Mouse (Mus musculus): ENCODE measurements around the gene Gm48552.

Gm48552 gene

GRCm38 (mm10) chr10:81387716-81388115 lies 1.1 kb upstream of the Gm48552 start:
- no peak for DNase-seq (ENCODE audit: inconsistent ontology term)

GRCm38 (mm10) chr10:81389373-81389772 lies 568 bp downstream of the Gm48552 start:
- peak; percentile 56 for DNase-seq (ENCODE audit: inconsistent ontology term)

- peak; percentile 78 for DNase-seq (ENCODE audit: inconsistent ontology term)
Observed at GRCm38 (mm10) chr10:81389801-81390677, 1.2 kb downstream of the Gm48552 start.

GRCm38 (mm10) chr10:81390678-81390965 lies 1.8 kb downstream of the Gm48552 start:
- no peak for DNase-seq (ENCODE audit: inconsistent ontology term)

- DNase-seq (ENCODE audit: inconsistent ontology term) = no peak
Observed at GRCm38 (mm10) chr10:81392270-81392669, 3.5 kb downstream of the Gm48552 start.

- DNase-seq (ENCODE audit: inconsistent ontology term) = no peak
Observed at GRCm38 (mm10) chr10:81392781-81393185, 4.0 kb downstream of the Gm48552 start, which contains the start of gene Smim24. TSS of gene Smim24 (plus strand) at chr10:81393051.

GRCm38 (mm10) chr10:81393456-81394063 lies 4.8 kb downstream of the Gm48552 start:
- no peak for DNase-seq (ENCODE audit: inconsistent ontology term)

GRCm38 (mm10) chr10:81395127-81395526 lies 6.3 kb downstream of the Gm48552 start:
- DNase-seq (ENCODE audit: inconsistent ontology term) = no peak

- no peak for DNase-seq (ENCODE audit: inconsistent ontology term)
Observed at GRCm38 (mm10) chr10:81395865-81396264, 7.1 kb downstream of the Gm48552 start.

GRCm38 (mm10) chr10:81396749-81397148 lies 7.9 kb downstream of the Gm48552 start:
- no peak for DNase-seq (ENCODE audit: inconsistent ontology term)

GRCm38 (mm10) chr10:81399296-81399695 lies 10.5 kb downstream of the Gm48552 start:
- no peak for DNase-seq (ENCODE audit: inconsistent ontology term)

- DNase-seq (ENCODE audit: inconsistent ontology term) = no peak
Observed at GRCm38 (mm10) chr10:81399798-81400308, 11.0 kb downstream of the Gm48552 start.

- DNase-seq (ENCODE audit: inconsistent ontology term) = no peak
Observed at GRCm38 (mm10) chr10:81400371-81401204, 11.8 kb downstream of the Gm48552 start.

GRCm38 (mm10) chr10:81401205-81401520 lies 12.4 kb downstream of the Gm48552 start:
- DNase-seq (ENCODE audit: inconsistent ontology term) = no peak

- DNase-seq (ENCODE audit: inconsistent ontology term) = peak; percentile 90
Observed at GRCm38 (mm10) chr10:81401521-81402226, 12.9 kb downstream of the Gm48552 start.

GRCm38 (mm10) chr10:81402227-81402765 lies 13.5 kb downstream of the Gm48552 start:
- DNase-seq (ENCODE audit: inconsistent ontology term) = no peak

- DNase-seq (ENCODE audit: inconsistent ontology term) = no peak
Observed at GRCm38 (mm10) chr10:81403511-81403910, 14.7 kb downstream of the Gm48552 start.

GRCm38 (mm10) chr10:81404082-81404481 lies 15.3 kb downstream of the Gm48552 start:
- DNase-seq (ENCODE audit: inconsistent ontology term) = no peak

- DNase-seq (ENCODE audit: inconsistent ontology term) = no peak
Observed at GRCm38 (mm10) chr10:81404720-81405119, 15.9 kb downstream of the Gm48552 start.

- no peak for DNase-seq (ENCODE audit: inconsistent ontology term)
Observed at GRCm38 (mm10) chr10:81405588-81406201, 16.9 kb downstream of the Gm48552 start.
